Mouse (Mus musculus) embryo, embryonic 10 days (tissue): Measurements from ENCODE around the gene Gm20929.
"Not testable (repeated sequence)": the region's sequence is repeated elsewhere in the genome, so short reads cannot be mapped to it uniquely, and the experiment has no call there.

Experiments used
- DNase-seq: peaks from one replicate; pipeline ENCODE4 v3.0.0-alpha.2; 2015; ENCODE audit warnings: low spot score

The Gm20929 gene

DNA sequence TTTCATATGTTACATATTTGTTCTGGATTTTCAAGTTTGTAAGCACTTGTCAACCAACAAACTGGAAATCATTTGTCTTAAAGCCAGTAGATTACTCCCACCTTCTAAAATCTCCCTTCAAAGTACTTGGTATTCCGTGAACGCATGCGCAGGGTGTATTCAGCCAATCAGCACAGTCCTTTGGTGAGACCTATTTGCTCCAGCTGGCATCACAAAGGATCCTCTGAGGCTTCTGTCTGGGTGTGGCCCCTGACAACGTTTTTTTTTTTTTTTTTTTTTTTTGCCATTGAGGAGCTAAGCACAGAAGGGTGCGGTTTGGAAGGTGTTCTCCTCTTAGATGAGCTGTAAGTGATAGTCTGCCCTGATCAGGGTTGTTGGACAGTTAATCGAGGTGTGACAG, at the start of gene Gm20929:
Gm20929 (plus strand) TSS at position 301 of the 400 bp plus-strand sequence.
- not testable (repeated sequence) for DNase-seq
